Mouse (Mus musculus) midbrain, embryonic 13.5 days (tissue): Measurements from ENCODE around the gene Cep83. TPM values are rescaled to one million over a fixed set of nuclear protein-coding genes. Genes with fewer than 3 reads are reported as not detected.
A peak's percentile ranks its signal among the peaks of the same experiment; 100 is the strongest.

ENCODE experiments used
- ATAC-seq: fragments of 200-750 bp; cut with Nextera tagmentation; 2 replicates; pipeline ENCODE4 v1.8.0; 2017; ENCODE audit warnings: mild to moderate bottlenecking, moderate TSS enrichment, moderate library complexity
- H3K27ac ChIP-seq: fragments of 300-500 bp; sonication (generic); 2 replicates; pipeline ENCODE4 v1.5.1; 2015; ENCODE audit warnings: inconsistent platforms, mild to moderate bottlenecking, moderate library complexity
- H3K27me3 ChIP-seq: fragments of 300-500 bp; sonication (generic); 2 replicates; pipeline ENCODE4 v1.6.1; 2015; ENCODE audit warnings: mild to moderate bottlenecking, inconsistent platforms
- H3K36me3 ChIP-seq: fragments of 300-500 bp; sonication (generic); 2 replicates; pipeline ENCODE4 v1.6.1; 2015; ENCODE audit warnings: mild to moderate bottlenecking, inconsistent platforms
- H3K4me1 ChIP-seq: fragments of 300-500 bp; sonication (generic); replicated peaks from 2 replicates; pipeline ENCODE4 v1.6.1; 2015; ENCODE audit warnings: inconsistent platforms
- H3K4me2 ChIP-seq: fragments of 300-500 bp; sonication (generic); replicated peaks from 2 replicates; pipeline ENCODE4 v1.6.1; 2015; ENCODE audit warnings: moderate library complexity, mild to moderate bottlenecking, inconsistent platforms
- H3K4me3 ChIP-seq: fragments of 300-500 bp; sonication (generic); replicated peaks from 2 replicates; pipeline ENCODE4 v1.5.1; 2015; ENCODE audit warnings: mild to moderate bottlenecking, inconsistent platforms
- H3K9ac ChIP-seq: fragments of 300-500 bp; sonication (generic); replicated peaks from 2 replicates; pipeline ENCODE4 v1.6.1; 2015; ENCODE audit warnings: mild to moderate bottlenecking, inconsistent platforms
- H3K9me3 ChIP-seq: fragments of 300-500 bp; sonication (generic); 2 replicates; pipeline ENCODE4 v1.6.1; 2016; ENCODE audit warnings: mild to moderate bottlenecking, inconsistent platforms
- WGBS: fragments of 180-500 bp; shearing (Covaris S2); methylation state at CpG from one replicate; pipeline ENCODE4 v1.1.7; 2015; 5-methylcytosine and 5-hydroxymethylcytosine counted together
- polyA plus RNA-seq: library from polyadenylated mRNA; unstranded; fragments of >200 nt; fragmentation: Nextera tagmentation; extraction: Ambion mirVana; gene quantifications from 2 replicates; pipeline ENCODE4 v1.2.1, GENCODE M21; 2015

The Cep83 gene
- 19.2 and 19.4 TPM in 2 replicates for polyA plus RNA-seq

- H3K4me2 ChIP-seq, result peak within 1 kb of the TSS; percentile 72
- H3K27me3 ChIP-seq, result no peaks in the 10 kb centered on the region
- no peaks in the 10 kb centered on the region for H3K36me3 ChIP-seq
- under 1% methylated on average over 78 of the region's 86 CpGs for WGBS
- peaks cover 19% of the 10 kb centered on the region for H3K4me1 ChIP-seq
- peak; percentile 98 for ATAC-seq
- peak within 1 kb of the TSS; percentile 90 for H3K4me3 ChIP-seq
- H3K9ac ChIP-seq, result peak within 1 kb of the TSS; percentile 84
- H3K27ac ChIP-seq, result peak within 1 kb of the TSS; percentile 91
- H3K9me3 ChIP-seq, result no peaks in the 10 kb centered on the region
Measured at GRCm38 (mm10) chr10:94688420-94689175, at the start of gene Cep83. Cep83 (plus strand) TSS chr10:94688654.

- H3K27me3 ChIP-seq, result no peaks in the 10 kb centered on the region
- H3K9me3 ChIP-seq, result no peaks in the 10 kb centered on the region
- H3K4me3 ChIP-seq, result no peak overlapping the region
- ATAC-seq, result no peak
- H3K9ac ChIP-seq, result no peak overlapping the region
- H3K27ac ChIP-seq, result no peak overlapping the region
- WGBS, result 87% methylated on average over 5 of the region's 5 CpGs
- H3K4me2 ChIP-seq, result no peak overlapping the region
- no peaks in the 10 kb centered on the region for H3K4me1 ChIP-seq
- H3K36me3 ChIP-seq, result no peaks in the 10 kb centered on the region
Measured at GRCm38 (mm10) chr10:94639281-94639680, 49.2 kb upstream of the Cep83 start.

- H3K4me3 ChIP-seq, result no peak overlapping the region
- ATAC-seq, result no peak
- H3K9ac ChIP-seq, result no peak overlapping the region
- no peak overlapping the region for H3K4me2 ChIP-seq
- 78% methylated on average over 5 of the region's 5 CpGs for WGBS
- no peaks in the 10 kb centered on the region for H3K36me3 ChIP-seq
- no peaks in the 10 kb centered on the region for H3K4me1 ChIP-seq
- H3K9me3 ChIP-seq, result no peaks in the 10 kb centered on the region
- H3K27ac ChIP-seq, result no peak overlapping the region
- no peaks in the 10 kb centered on the region for H3K27me3 ChIP-seq
Measured at GRCm38 (mm10) chr10:94640067-94640466, 48.4 kb upstream of the Cep83 start.

GRCm38 (mm10) chr10:94664036-94664435 is 24.4 kb upstream of the Cep83 start:
- Histone ChIP-seq H3K9me3 (no peaks in the 10 kb centered on the region), H3K4me3 (no peak overlapping the region), H3K4me2 (no peak overlapping the region), H3K36me3 (no peaks in the 10 kb centered on the region), H3K27ac (no peak overlapping the region), H3K4me1 (no peaks in the 10 kb centered on the region), H3K27me3 (no peaks in the 10 kb centered on the region), H3K9ac (no peak overlapping the region)
- 80% methylated on average over 3 of the region's 3 CpGs for WGBS
- ATAC-seq, result no peak

- Histone ChIP-seq H3K9me3 (no peaks in the 10 kb centered on the region), H3K4me1 (no peaks in the 10 kb centered on the region), H3K27me3 (no peaks in the 10 kb centered on the region), H3K27ac (no peak overlapping the region), H3K36me3 (no peaks in the 10 kb centered on the region), H3K9ac (no peak overlapping the region), H3K4me2 (no peak overlapping the region), H3K4me3 (no peak overlapping the region)
- ATAC-seq, result no peak
- WGBS, result 94% methylated on average over 7 of the region's 7 CpGs
Measured at GRCm38 (mm10) chr10:94664455-94664854, 24.0 kb upstream of the Cep83 start.

- no peaks in the 10 kb centered on the region for H3K9me3 ChIP-seq
- no peak overlapping the region for H3K4me2 ChIP-seq
- H3K4me3 ChIP-seq, result no peak overlapping the region
- no peaks in the 10 kb centered on the region for H3K36me3 ChIP-seq
- no peak for ATAC-seq
- no peaks in the 10 kb centered on the region for H3K4me1 ChIP-seq
- no peak overlapping the region for H3K9ac ChIP-seq
- no peak overlapping the region for H3K27ac ChIP-seq
- no peaks in the 10 kb centered on the region for H3K27me3 ChIP-seq
Measured at GRCm38 (mm10) chr10:94668147-94668546, 20.3 kb upstream of the Cep83 start.

GRCm38 (mm10) chr10:94687801-94688419 is 544 bp upstream of the Cep83 start:
- Histone ChIP-seq H3K4me2 (peak overlapping the region; percentile 72), H3K9me3 (no peaks in the 10 kb centered on the region), H3K27me3 (no peaks in the 10 kb centered on the region), H3K27ac (peak overlapping the region; percentile 91), H3K9ac (peak overlapping the region; percentile 84), H3K4me3 (peak overlapping the region; percentile 90), H3K36me3 (no peaks in the 10 kb centered on the region), H3K4me1 (peaks cover 19% of the 10 kb centered on the region)
- peak; percentile 85 for ATAC-seq
- 3% methylated on average over 20 of the region's 20 CpGs for WGBS

GRCm38 (mm10) chr10:94689176-94689510 is 689 bp downstream of the Cep83 start:
- Histone ChIP-seq H3K27ac (peak overlapping the region; percentile 91), H3K9me3 (no peaks in the 10 kb centered on the region), H3K36me3 (no peaks in the 10 kb centered on the region), H3K4me2 (peak overlapping the region; percentile 72), H3K4me3 (peak overlapping the region; percentile 90), H3K27me3 (no peaks in the 10 kb centered on the region), H3K4me1 (peaks cover 19% of the 10 kb centered on the region), H3K9ac (peak overlapping the region; percentile 84)
- no peak; the same call in 1 of the 2 replicates for ATAC-seq
- 0% methylated on average over 7 of the region's 7 CpGs for WGBS

GRCm38 (mm10) chr10:94690376-94690775 is 1.9 kb downstream of the Cep83 start:
- Histone ChIP-seq H3K36me3 (no peaks in the 10 kb centered on the region), H3K4me3 (no peak overlapping the region), H3K9ac (no peak overlapping the region), H3K27ac (no peak overlapping the region), H3K27me3 (no peaks in the 10 kb centered on the region), H3K4me1 (peaks cover 19% of the 10 kb centered on the region), H3K4me2 (peak overlapping the region; percentile 16; the same call in 1 of the 2 replicates), H3K9me3 (no peaks in the 10 kb centered on the region)
- WGBS, result 86% methylated on average over 1 of the region's 1 CpGs
- no peak for ATAC-seq

GRCm38 (mm10) chr10:94692163-94692562 is 3.7 kb downstream of the Cep83 start:
- 95% methylated on average over 4 of the region's 4 CpGs for WGBS
- Histone ChIP-seq H3K36me3 (no peaks in the 10 kb centered on the region), H3K4me3 (no peak overlapping the region), H3K27ac (no peak overlapping the region), H3K9ac (no peak overlapping the region), H3K4me1 (peaks cover 18% of the 10 kb centered on the region), H3K27me3 (no peaks in the 10 kb centered on the region), H3K4me2 (no peak overlapping the region), H3K9me3 (no peaks in the 10 kb centered on the region)
- no peak for ATAC-seq

GRCm38 (mm10) chr10:94705643-94706258 is 17.3 kb downstream of the Cep83 start:
- Histone ChIP-seq H3K4me3 (no peak overlapping the region), H3K4me1 (0 out of 2 replicates have a peak, but pooled peaks cover 6% of the 10 kb centered on the region), H3K9ac (no peak overlapping the region), H3K27me3 (no peaks in the 10 kb centered on the region), H3K9me3 (no peaks in the 10 kb centered on the region), H3K27ac (no peak overlapping the region), H3K36me3 (no peaks in the 10 kb centered on the region), H3K4me2 (no peak overlapping the region)
- no peak for ATAC-seq
- WGBS, result 88% methylated on average over 4 of the region's 4 CpGs

GRCm38 (mm10) chr10:94706695-94707094 is 18.2 kb downstream of the Cep83 start:
- 95% methylated on average over 2 of the region's 2 CpGs for WGBS

More at GRCm38 (mm10) chr10:94706695-94707094, 18.2 kb downstream of the Cep83 start:
- H3K27ac ChIP-seq, result no peak overlapping the region
- 0 out of 2 replicates have a peak, but pooled peaks cover 6% of the 10 kb centered on the region for H3K4me1 ChIP-seq
- H3K4me3 ChIP-seq, result no peak overlapping the region
- no peaks in the 10 kb centered on the region for H3K9me3 ChIP-seq
- no peak overlapping the region for H3K4me2 ChIP-seq
- no peak for ATAC-seq
- no peaks in the 10 kb centered on the region for H3K27me3 ChIP-seq
- H3K36me3 ChIP-seq, result no peaks in the 10 kb centered on the region
- H3K9ac ChIP-seq, result no peak overlapping the region
